Mouse (Mus musculus): ENCODE data around the gene Phactr2. TPM values are rescaled to one million over a fixed set of nuclear protein-coding genes. Genes with fewer than 3 reads are reported as not detected.

Phactr2 gene
- polyA plus RNA-seq, 1 experiment from 2014 or later = 18.8 TPM

GRCm38 (mm10) chr10:13300601-13301000 is 173.6 kb downstream of the Phactr2 start:
- H3K27me3 ChIP-seq (ENCODE audit: control insufficient read depth, insufficient read depth, low read length) = no peaks in the 10 kb centered on the region
- H3K4me2 ChIP-seq (ENCODE audit: low read depth) = no peak overlapping the region
- H3K27ac ChIP-seq (ENCODE audit: low read depth, low read length) = no peak overlapping the region
- DNase-seq (ENCODE audit: low spot score) (no peak), ATAC-seq (ENCODE audit: insufficient read depth, low FRiP score, low TSS enrichment) (no peak)
- H3K9me3 ChIP-seq (ENCODE audit: control insufficient read depth, low read length) = no peaks in the 10 kb centered on the region
- no peaks in the 10 kb centered on the region for H3K4me1 ChIP-seq (ENCODE audit: control insufficient read depth, insufficient read depth, low read length)
- no peaks in the 10 kb centered on the region for H3K36me3 ChIP-seq (ENCODE audit: control insufficient read depth, insufficient read depth, low read length)
- no peak overlapping the region for H3K9ac ChIP-seq (ENCODE audit: low read length)
- WGBS = 86% methylated on average over 6 of the region's 6 CpGs
- H3K4me3 ChIP-seq (ENCODE audit: low read depth, low read length) = no peak overlapping the region

- H3K36me3 ChIP-seq (ENCODE audit: control insufficient read depth, insufficient read depth, low read length) = no peaks in the 10 kb centered on the region
- no peak overlapping the region for H3K27ac ChIP-seq (ENCODE audit: low read depth, low read length)
- 82% methylated on average over 6 of the region's 6 CpGs for WGBS
- no peaks in the 10 kb centered on the region for H3K9me3 ChIP-seq (ENCODE audit: control insufficient read depth, low read length)
- H3K4me1 ChIP-seq (ENCODE audit: control insufficient read depth, insufficient read depth, low read length) = no peaks in the 10 kb centered on the region
- H3K4me2 ChIP-seq (ENCODE audit: low read depth) = no peak overlapping the region
- DNase-seq (ENCODE audit: low spot score) (no peak), ATAC-seq (ENCODE audit: insufficient read depth, low FRiP score, low TSS enrichment) (no peak)
- H3K9ac ChIP-seq (ENCODE audit: low read length) = no peak overlapping the region
- H3K4me3 ChIP-seq (ENCODE audit: low read depth, low read length) = no peak overlapping the region
- no peaks in the 10 kb centered on the region for H3K27me3 ChIP-seq (ENCODE audit: control insufficient read depth, insufficient read depth, low read length)
These were observed 174.0 kb downstream of the Phactr2 start for GRCm38 (mm10) chr10:13300196-13300595.

GRCm38 (mm10) chr10:13294886-13295285 is 179.3 kb downstream of the Phactr2 start:
- Histone ChIP-seq H3K27me3 (ENCODE audit: control insufficient read depth, insufficient read depth, low read length) (no peaks in the 10 kb centered on the region), H3K9me3 (ENCODE audit: control insufficient read depth, low read length) (no peaks in the 10 kb centered on the region)
- no peak for ATAC-seq (ENCODE audit: insufficient read depth, low FRiP score, low TSS enrichment)

GRCm38 (mm10) chr10:13292026-13292425 is 182.2 kb downstream of the Phactr2 start:
- ATAC-seq (ENCODE audit: insufficient read depth, low FRiP score, low TSS enrichment) (peak; percentile 67; the same call in 1 of the 2 replicates), DNase-seq (ENCODE audit: low spot score) (peak; percentile 47)
- Histone ChIP-seq H3K27ac (ENCODE audit: low read depth, low read length) (no peak overlapping the region; the same call in 1 of the 2 replicates), H3K4me1 (ENCODE audit: control insufficient read depth, insufficient read depth, low read length) (peaks cover 7% of the 10 kb centered on the region; the same call in 1 of the 2 replicates), H3K27me3 (ENCODE audit: control insufficient read depth, insufficient read depth, low read length) (no peaks in the 10 kb centered on the region), H3K4me2 (ENCODE audit: low read depth) (no peak overlapping the region), H3K9me3 (ENCODE audit: control insufficient read depth, low read length) (no peaks in the 10 kb centered on the region), H3K4me3 (ENCODE audit: low read depth, low read length) (no peak overlapping the region), H3K9ac (ENCODE audit: low read length) (no peak overlapping the region), H3K36me3 (ENCODE audit: control insufficient read depth, insufficient read depth, low read length) (no peaks in the 10 kb centered on the region)
- 16% methylated on average over 2 of the region's 2 CpGs for WGBS

More at GRCm38 (mm10) chr10:13294886-13295285, 179.3 kb downstream of the Phactr2 start:
- no peak for DNase-seq (ENCODE audit: low spot score)
- Histone ChIP-seq H3K4me1 (ENCODE audit: control insufficient read depth, insufficient read depth, low read length) (peaks cover 7% of the 10 kb centered on the region; the same call in 1 of the 2 replicates), H3K36me3 (ENCODE audit: control insufficient read depth, insufficient read depth, low read length) (no peaks in the 10 kb centered on the region), H3K4me2 (ENCODE audit: low read depth) (no peak overlapping the region), H3K4me3 (ENCODE audit: low read depth, low read length) (no peak overlapping the region), H3K27ac (ENCODE audit: low read depth, low read length) (no peak overlapping the region), H3K9ac (ENCODE audit: low read length) (no peak overlapping the region)
- WGBS = 89% methylated on average over 2 of the region's 2 CpGs

GRCm38 (mm10) chr10:13289252-13289961 is 184.8 kb downstream of the Phactr2 start:
- Histone ChIP-seq H3K9me3 (ENCODE audit: control insufficient read depth, low read length) (no peaks in the 10 kb centered on the region), H3K27ac (ENCODE audit: low read depth, low read length) (no peak overlapping the region), H3K4me2 (ENCODE audit: low read depth) (no peak overlapping the region), H3K36me3 (ENCODE audit: control insufficient read depth, insufficient read depth, low read length) (no peaks in the 10 kb centered on the region), H3K9ac (ENCODE audit: low read length) (no peak overlapping the region), H3K4me3 (ENCODE audit: low read depth, low read length) (no peak overlapping the region), H3K27me3 (ENCODE audit: control insufficient read depth, insufficient read depth, low read length) (no peaks in the 10 kb centered on the region), H3K4me1 (ENCODE audit: control insufficient read depth, insufficient read depth, low read length) (peaks cover 7% of the 10 kb centered on the region; the same call in 1 of the 2 replicates)
- no peak for ATAC-seq (ENCODE audit: insufficient read depth, low FRiP score, low TSS enrichment)
- WGBS = 82% methylated on average over 8 of the region's 8 CpGs
- DNase-seq (ENCODE audit: low spot score) = no peak

GRCm38 (mm10) chr10:13288296-13288695 is 185.9 kb downstream of the Phactr2 start:
- ATAC-seq (ENCODE audit: insufficient read depth, low FRiP score, low TSS enrichment) (no peak), DNase-seq (ENCODE audit: low spot score) (no peak)
- no peak overlapping the region for H3K9ac ChIP-seq (ENCODE audit: low read length)
- peaks cover 7% of the 10 kb centered on the region; the same call in 1 of the 2 replicates for H3K4me1 ChIP-seq (ENCODE audit: control insufficient read depth, insufficient read depth, low read length)
- no peaks in the 10 kb centered on the region for H3K27me3 ChIP-seq (ENCODE audit: control insufficient read depth, insufficient read depth, low read length)
- H3K4me2 ChIP-seq (ENCODE audit: low read depth) = no peak overlapping the region
- WGBS = 94% methylated on average over 5 of the region's 5 CpGs
- no peaks in the 10 kb centered on the region for H3K36me3 ChIP-seq (ENCODE audit: control insufficient read depth, insufficient read depth, low read length)
- no peak overlapping the region for H3K4me3 ChIP-seq (ENCODE audit: low read depth, low read length)
- no peaks in the 10 kb centered on the region for H3K9me3 ChIP-seq (ENCODE audit: control insufficient read depth, low read length)
- no peak overlapping the region for H3K27ac ChIP-seq (ENCODE audit: low read depth, low read length)

GRCm38 (mm10) chr10:13283441-13283840 is 190.8 kb downstream of the Phactr2 start:
- Histone ChIP-seq H3K4me1 (ENCODE audit: control insufficient read depth, insufficient read depth, low read length) (no peaks in the 10 kb centered on the region), H3K4me3 (ENCODE audit: low read depth, low read length) (no peak overlapping the region), H3K36me3 (ENCODE audit: control insufficient read depth, insufficient read depth, low read length) (no peaks in the 10 kb centered on the region), H3K9me3 (ENCODE audit: control insufficient read depth, low read length) (no peaks in the 10 kb centered on the region), H3K27ac (ENCODE audit: low read depth, low read length) (no peak overlapping the region), H3K4me2 (ENCODE audit: low read depth) (no peak overlapping the region), H3K9ac (ENCODE audit: low read length) (no peak overlapping the region), H3K27me3 (ENCODE audit: control insufficient read depth, insufficient read depth, low read length) (no peaks in the 10 kb centered on the region)
- no peak for DNase-seq (ENCODE audit: low spot score)
- ATAC-seq (ENCODE audit: insufficient read depth, low FRiP score, low TSS enrichment) = no peak
- WGBS = 75% methylated on average over 4 of the region's 4 CpGs

- H3K36me3 ChIP-seq (ENCODE audit: control insufficient read depth, insufficient read depth, low read length) = no peaks in the 10 kb centered on the region
- no peak overlapping the region for H3K9ac ChIP-seq (ENCODE audit: low read length)
- no peak overlapping the region for H3K27ac ChIP-seq (ENCODE audit: low read depth, low read length)
- no peak for ATAC-seq (ENCODE audit: insufficient read depth, low FRiP score, low TSS enrichment)
- 89% methylated on average over 6 of the region's 6 CpGs for WGBS
- H3K4me2 ChIP-seq (ENCODE audit: low read depth) = no peak overlapping the region
- H3K9me3 ChIP-seq (ENCODE audit: control insufficient read depth, low read length) = no peaks in the 10 kb centered on the region
- H3K4me3 ChIP-seq (ENCODE audit: low read depth, low read length) = no peak overlapping the region
- H3K4me1 ChIP-seq (ENCODE audit: control insufficient read depth, insufficient read depth, low read length) = no peaks in the 10 kb centered on the region
- no peaks in the 10 kb centered on the region for H3K27me3 ChIP-seq (ENCODE audit: control insufficient read depth, insufficient read depth, low read length)
- no peak for DNase-seq (ENCODE audit: low spot score)
These were observed 193.8 kb downstream of the Phactr2 start for GRCm38 (mm10) chr10:13280298-13280853.

- H3K27ac ChIP-seq (ENCODE audit: low read depth, low read length) = no peak overlapping the region
- DNase-seq (ENCODE audit: low spot score) = no peak
- WGBS = 93% methylated on average over 5 of the region's 5 CpGs
- no peak overlapping the region for H3K9ac ChIP-seq (ENCODE audit: low read length)
- H3K4me3 ChIP-seq (ENCODE audit: low read depth, low read length) = no peak overlapping the region
- no peaks in the 10 kb centered on the region for H3K36me3 ChIP-seq (ENCODE audit: control insufficient read depth, insufficient read depth, low read length)
- no peaks in the 10 kb centered on the region for H3K9me3 ChIP-seq (ENCODE audit: control insufficient read depth, low read length)
- no peaks in the 10 kb centered on the region for H3K4me1 ChIP-seq (ENCODE audit: control insufficient read depth, insufficient read depth, low read length)
- ATAC-seq (ENCODE audit: insufficient read depth, low FRiP score, low TSS enrichment) = no peak
- no peaks in the 10 kb centered on the region for H3K27me3 ChIP-seq (ENCODE audit: control insufficient read depth, insufficient read depth, low read length)
- H3K4me2 ChIP-seq (ENCODE audit: low read depth) = no peak overlapping the region
These were observed 197.9 kb downstream of the Phactr2 start for GRCm38 (mm10) chr10:13276298-13276697.
